Mouse (Mus musculus): Measurements from ENCODE around the gene Lpcat4. TPM values are rescaled to one million over a fixed set of nuclear protein-coding genes. Genes with fewer than 3 reads are reported as not detected.
A peak's percentile ranks its signal among the peaks of the same experiment; 100 is the strongest.
"Not testable (repeated sequence)": the region's sequence is repeated elsewhere in the genome, so short reads cannot be mapped to it uniquely, and the experiment has no call there.

Lpcat4 gene
- polyA plus RNA-seq, 1 experiment = 231 TPM

DNA sequence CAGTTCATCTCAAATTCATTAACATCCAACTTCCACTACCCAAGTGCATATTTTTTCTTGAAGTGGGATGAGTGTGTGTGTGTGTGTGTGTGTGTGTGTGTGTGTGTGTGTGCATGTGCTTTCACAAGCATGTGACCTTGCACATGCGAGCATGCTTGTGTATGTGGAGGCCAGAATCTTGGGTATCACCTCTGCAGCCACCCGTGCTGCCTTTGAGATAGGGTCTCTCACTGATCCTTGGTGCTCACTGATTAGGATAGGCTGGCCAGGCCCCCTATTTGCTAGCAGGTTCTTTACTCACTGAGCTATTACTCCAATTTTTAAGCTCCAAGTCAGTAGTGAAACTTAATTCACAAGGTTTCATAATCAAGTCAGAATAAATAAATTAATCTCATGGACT lies 33.6 kb downstream of the Lpcat4 start:
- H3K4me3 ChIP-seq (replicated peaks; ENCODE audit: insufficient read depth, low read depth, low read length) = no peak overlapping the region
- 97% methylated on average over 2 of the region's 2 CpGs for WGBS
- H3K4me1 ChIP-seq (ENCODE audit: control insufficient read depth, insufficient read depth, low read length) = peaks cover 5% of the 10 kb centered on the region
- no peak for DNase-seq
- no peak overlapping the region for H3K27ac ChIP-seq (ENCODE audit: insufficient read depth, low read length)
- TF ChIP-seq POLR2A (IDR thresholded peaks at IDR 0.05; ENCODE audit: borderline replicate concordance, insufficient read depth, low read length) = no peak
- no peak for TF ChIP-seq CTCF (IDR thresholded peaks at IDR 0.05; ENCODE audit: borderline replicate concordance, insufficient read depth, low read depth, low read length)
- no peaks in the 10 kb centered on the region for H3K27me3 ChIP-seq (ENCODE audit: control insufficient read depth, insufficient read depth, low read length)

DNA sequence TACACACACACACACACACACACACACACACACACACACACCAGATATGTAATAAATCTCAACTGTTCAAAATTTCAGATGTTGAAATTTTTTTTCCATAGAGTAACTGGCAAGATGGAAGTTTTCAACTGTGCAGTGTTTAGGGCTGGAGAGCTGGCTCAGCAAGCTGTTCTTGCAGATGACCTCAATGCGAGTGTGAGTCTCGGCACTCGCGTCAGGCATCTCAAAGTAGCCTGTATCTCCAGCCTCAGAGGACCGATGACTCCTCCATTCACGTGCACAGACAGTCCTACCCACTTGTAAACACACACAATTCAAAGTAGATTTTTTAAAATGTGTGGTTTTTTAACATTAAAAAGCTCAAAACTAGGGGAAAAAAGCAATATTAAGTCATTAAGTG lies 34.2 kb downstream of the Lpcat4 start:
- no peak for DNase-seq
- 56% methylated on average over 6 of the region's 6 CpGs for WGBS
- H3K27me3 ChIP-seq (ENCODE audit: control insufficient read depth, insufficient read depth, low read length) = no peaks in the 10 kb centered on the region

DNA sequence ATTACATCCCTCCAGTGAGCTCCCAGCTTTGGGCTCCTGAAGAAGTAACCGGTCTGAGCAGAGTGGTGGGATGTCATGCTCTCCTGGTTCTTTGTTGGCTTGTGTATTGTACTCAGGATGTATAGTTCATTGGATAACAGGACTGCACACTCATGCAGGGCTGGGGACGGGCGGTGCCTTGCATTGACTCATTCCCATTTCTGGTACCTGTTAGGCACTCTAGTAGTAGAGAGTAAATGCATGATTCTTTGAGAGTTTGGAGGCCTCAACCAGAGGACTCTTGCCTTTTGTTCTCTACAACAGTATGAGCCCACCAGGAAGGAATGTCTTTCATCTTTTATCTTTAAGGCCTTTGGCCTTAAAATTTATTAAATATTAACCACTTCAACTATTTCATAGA lies 37.6 kb downstream of the Lpcat4 start:
- WGBS = 81% methylated on average over 3 of the region's 3 CpGs
- H3K27ac ChIP-seq (ENCODE audit: insufficient read depth, low read length) = no peak overlapping the region
- TF ChIP-seq CTCF (IDR thresholded peaks at IDR 0.05; ENCODE audit: borderline replicate concordance, insufficient read depth, low read depth, low read length) (no peak), POLR2A (IDR thresholded peaks at IDR 0.05; ENCODE audit: borderline replicate concordance, insufficient read depth, low read length) (no peak)
- peaks cover 5% of the 10 kb centered on the region for H3K4me1 ChIP-seq (ENCODE audit: control insufficient read depth, insufficient read depth, low read length)
- H3K27me3 ChIP-seq (ENCODE audit: control insufficient read depth, insufficient read depth, low read length) = no peaks in the 10 kb centered on the region
- no peak for DNase-seq
- H3K4me3 ChIP-seq (replicated peaks; ENCODE audit: insufficient read depth, low read depth, low read length) = no peak overlapping the region

More for the DNA sequence above, 34.2 kb downstream of the Lpcat4 start:
- Histone ChIP-seq H3K4me1 (ENCODE audit: control insufficient read depth, insufficient read depth, low read length) (peaks cover 5% of the 10 kb centered on the region), H3K4me3 (replicated peaks; ENCODE audit: insufficient read depth, low read depth, low read length) (no peak overlapping the region), H3K27ac (ENCODE audit: insufficient read depth, low read length) (no peak overlapping the region)
- no peak for TF ChIP-seq POLR2A (IDR thresholded peaks at IDR 0.05; ENCODE audit: borderline replicate concordance, insufficient read depth, low read length)
- no peak for TF ChIP-seq CTCF (IDR thresholded peaks at IDR 0.05; ENCODE audit: borderline replicate concordance, insufficient read depth, low read depth, low read length)

DNA sequence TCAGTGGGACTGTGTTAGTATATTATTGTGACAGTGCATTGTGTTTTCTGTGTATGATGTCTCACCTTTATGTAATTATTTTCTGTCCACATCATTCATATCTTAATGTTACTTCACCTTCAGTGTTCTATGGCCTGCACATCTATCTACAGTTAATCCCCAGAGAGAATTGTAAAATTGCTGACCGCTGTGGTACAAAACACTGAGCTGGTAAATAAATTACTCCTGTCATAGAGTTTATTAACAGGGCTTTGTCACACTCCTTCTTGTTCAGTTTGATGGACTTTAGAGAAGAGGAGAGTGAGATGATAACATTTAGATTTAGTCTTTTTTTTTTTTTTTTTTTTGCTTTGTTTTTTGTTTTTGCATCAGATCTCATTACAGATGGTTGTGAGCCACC lies 43.6 kb downstream of the Lpcat4 start:
- H3K27me3 ChIP-seq (ENCODE audit: control insufficient read depth, insufficient read depth, low read length) = no peaks in the 10 kb centered on the region
- peaks cover 4% of the 10 kb centered on the region; the same call in 1 of the 2 replicates for H3K4me1 ChIP-seq (ENCODE audit: control insufficient read depth, insufficient read depth, low read length)
- TF ChIP-seq CTCF (IDR thresholded peaks at IDR 0.05; ENCODE audit: borderline replicate concordance, insufficient read depth, low read depth, low read length) = no peak
- TF ChIP-seq POLR2A (IDR thresholded peaks at IDR 0.05; ENCODE audit: borderline replicate concordance, insufficient read depth, low read length) = no peak
- no peak overlapping the region for H3K27ac ChIP-seq (ENCODE audit: insufficient read depth, low read length)
- H3K4me3 ChIP-seq (replicated peaks; ENCODE audit: insufficient read depth, low read depth, low read length) = no peak overlapping the region
- 90% methylated on average over 1 of the region's 1 CpGs for WGBS
- no peak for DNase-seq

DNA sequence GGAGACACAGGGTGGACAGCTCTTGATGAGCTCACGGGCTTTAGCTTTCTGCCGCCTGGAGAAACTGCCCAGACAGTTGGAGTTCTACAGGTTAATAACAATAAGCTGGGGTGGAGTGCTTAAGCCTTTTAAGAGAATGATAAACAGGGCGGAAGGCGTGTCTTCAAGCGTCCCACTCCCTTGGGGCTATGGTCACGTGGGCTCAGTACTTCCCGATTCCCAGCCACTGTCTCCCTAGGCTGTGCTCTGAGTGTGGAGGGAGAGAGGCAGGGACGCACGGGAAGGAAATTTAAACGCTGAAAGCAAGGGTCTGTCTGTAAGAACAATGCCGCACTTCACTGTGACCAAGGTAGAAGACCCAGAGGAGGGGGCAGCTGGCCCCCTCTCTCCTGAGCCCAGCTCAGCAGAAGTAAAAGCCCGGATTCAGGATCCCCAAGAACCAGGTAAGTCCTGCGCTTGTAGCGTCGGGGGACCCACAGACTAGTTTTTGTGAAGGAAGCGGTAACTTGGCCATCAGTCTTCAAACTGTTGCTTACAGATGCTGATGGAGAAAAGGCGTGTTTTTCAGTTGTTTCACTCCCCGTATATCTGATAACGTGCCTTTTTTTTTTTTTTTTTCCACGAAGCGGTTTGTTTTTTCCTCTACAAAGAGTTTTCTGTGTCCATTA lies 45.2 kb downstream of the Lpcat4 start:
- Histone ChIP-seq H3K4me3 (replicated peaks; ENCODE audit: insufficient read depth, low read depth, low read length) (peak overlapping the region; percentile 25), H3K27ac (ENCODE audit: insufficient read depth, low read length) (no peak overlapping the region), H3K4me1 (ENCODE audit: control insufficient read depth, insufficient read depth, low read length) (peaks cover 4% of the 10 kb centered on the region; the same call in 1 of the 2 replicates), H3K27me3 (ENCODE audit: control insufficient read depth, insufficient read depth, low read length) (no peaks in the 10 kb centered on the region)
- TF ChIP-seq POLR2A (IDR thresholded peaks at IDR 0.05; ENCODE audit: borderline replicate concordance, insufficient read depth, low read length) = no peak
- TF ChIP-seq CTCF (IDR thresholded peaks at IDR 0.05; ENCODE audit: borderline replicate concordance, insufficient read depth, low read depth, low read length) = no peak
- DNase-seq = no peak
- WGBS = 9% methylated on average over 21 of the region's 21 CpGs

DNA sequence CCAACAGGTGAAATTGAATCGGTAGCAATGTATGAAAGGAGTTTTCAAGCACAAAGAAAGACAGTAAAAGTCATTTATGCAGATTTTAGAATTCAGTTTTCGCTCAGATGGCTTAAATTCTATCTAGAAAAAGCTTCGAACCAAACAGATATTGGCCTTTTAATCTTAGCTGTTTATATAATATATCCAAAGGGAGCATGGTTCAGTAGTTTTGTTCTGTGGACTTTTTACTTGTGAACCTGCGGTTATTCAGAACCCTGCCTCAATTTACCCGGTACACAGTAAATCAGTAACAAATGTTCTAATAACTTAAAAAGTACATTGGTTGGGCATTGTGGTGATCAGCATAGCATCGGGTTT lies 45.7 kb downstream of the Lpcat4 start:
- no peak overlapping the region for H3K4me3 ChIP-seq (replicated peaks; ENCODE audit: insufficient read depth, low read depth, low read length)
- H3K4me1 ChIP-seq (ENCODE audit: control insufficient read depth, insufficient read depth, low read length) = peaks cover 4% of the 10 kb centered on the region; the same call in 1 of the 2 replicates
- H3K27ac ChIP-seq (ENCODE audit: insufficient read depth, low read length) = no peak overlapping the region
- WGBS = 66% methylated on average over 6 of the region's 6 CpGs
- TF ChIP-seq POLR2A (IDR thresholded peaks at IDR 0.05; ENCODE audit: borderline replicate concordance, insufficient read depth, low read length) (no peak), CTCF (IDR thresholded peaks at IDR 0.05; ENCODE audit: borderline replicate concordance, insufficient read depth, low read depth, low read length) (no peak)
- no peaks in the 10 kb centered on the region for H3K27me3 ChIP-seq (ENCODE audit: control insufficient read depth, insufficient read depth, low read length)
- no peak for DNase-seq

DNA sequence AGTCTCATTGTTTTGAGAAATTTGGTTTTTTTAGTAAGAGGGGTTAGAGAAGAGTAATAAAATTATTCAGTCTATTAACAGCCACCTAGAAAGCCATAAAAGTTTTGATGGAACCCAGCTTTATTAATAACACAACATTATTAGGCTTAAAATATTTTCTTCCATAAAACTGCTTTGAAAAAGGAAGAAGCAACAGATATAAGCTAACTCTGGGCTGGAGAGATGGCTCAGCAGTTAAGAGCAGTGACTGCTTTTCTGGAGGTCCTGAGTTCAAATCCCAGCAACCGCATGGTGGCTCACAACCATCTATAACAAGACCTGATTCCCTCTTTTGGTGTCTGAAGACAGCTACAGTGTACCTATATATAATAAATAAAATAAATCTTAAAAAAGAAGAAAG lies 46.8 kb downstream of the Lpcat4 start:
- not testable (repeated sequence) for DNase-seq; H3K4me1 ChIP-seq (ENCODE audit: control insufficient read depth, insufficient read depth, low read length); H3K4me3 ChIP-seq (replicated peaks; ENCODE audit: insufficient read depth, low read depth, low read length); H3K27me3 ChIP-seq (ENCODE audit: control insufficient read depth, insufficient read depth, low read length); H3K27ac ChIP-seq (ENCODE audit: insufficient read depth, low read length)
- WGBS = 97% methylated on average over 1 of the region's 1 CpGs

DNA sequence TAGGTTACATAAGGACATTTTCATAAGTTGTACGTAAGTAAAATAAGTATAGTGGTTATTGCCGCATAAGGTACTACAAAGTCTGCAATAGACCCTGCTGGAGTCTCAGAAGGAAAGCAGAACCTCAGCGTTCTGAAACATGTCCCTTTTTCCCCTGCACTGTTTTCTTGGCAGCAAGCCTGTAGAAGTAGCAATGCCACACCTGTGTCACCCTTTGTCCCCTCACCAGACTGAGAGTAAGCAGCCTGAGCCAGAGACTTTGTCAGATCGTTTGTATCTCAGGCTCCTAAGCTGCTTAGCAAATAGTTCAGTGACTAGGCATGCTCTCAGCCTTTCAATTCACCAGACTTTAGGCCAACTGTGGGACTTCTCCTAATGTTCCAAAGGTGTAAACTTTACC lies 47.8 kb downstream of the Lpcat4 start:
- Histone ChIP-seq H3K4me3 (replicated peaks; ENCODE audit: insufficient read depth, low read depth, low read length) (no peak overlapping the region), H3K27ac (ENCODE audit: insufficient read depth, low read length) (no peak overlapping the region)
- 52% methylated on average over 4 of the region's 4 CpGs for WGBS

More for the DNA sequence above, 47.8 kb downstream of the Lpcat4 start:
- Histone ChIP-seq H3K27me3 (ENCODE audit: control insufficient read depth, insufficient read depth, low read length) (no peaks in the 10 kb centered on the region), H3K4me1 (ENCODE audit: control insufficient read depth, insufficient read depth, low read length) (peaks cover 4% of the 10 kb centered on the region; the same call in 1 of the 2 replicates)
- DNase-seq = no peak
- TF ChIP-seq POLR2A (IDR thresholded peaks at IDR 0.05; ENCODE audit: borderline replicate concordance, insufficient read depth, low read length) (no peak), CTCF (IDR thresholded peaks at IDR 0.05; ENCODE audit: borderline replicate concordance, insufficient read depth, low read depth, low read length) (no peak)
